Mouse (Mus musculus) forebrain, postnatal 0 days (tissue): ENCODE measurements at regions not wholly inside any gene's neighbourhood (a gene's known extent, or its start where the extent isn't known, plus 50 kb on each side); places are given as distances from the start of the nearest gene placed in this dataset.

ENCODE experiments used
- ATAC-seq: fragments of 200-750 bp; cut with Nextera tagmentation; 2 replicates; pipeline ENCODE4 v1.8.0; 2017; ENCODE audit warnings: mild to moderate bottlenecking, moderate library complexity
- DNase-seq: peaks from one replicate; pipeline ENCODE4 v3.0.0-alpha.2; 2015
- H3K27ac ChIP-seq: fragments of 300-500 bp; sonication (generic); 2 replicates; pipeline ENCODE4 v1.5.1; 2014; ENCODE audit warnings: low read depth, mild to moderate bottlenecking, antibody characterized with exemption, low read length, moderate library complexity, mixed read lengths
- H3K27me3 ChIP-seq: fragments of 300-500 bp; sonication (generic); 2 replicates; pipeline ENCODE4 v1.6.1; 2014; ENCODE audit warnings: mild to moderate bottlenecking, low read length, mixed read lengths; ENCODE audit not compliant: insufficient read depth
- H3K36me3 ChIP-seq: fragments of 300-500 bp; sonication (generic); 2 replicates; pipeline ENCODE4 v1.6.1; 2014; ENCODE audit warnings: mild to moderate bottlenecking, moderate library complexity; ENCODE audit not compliant: insufficient read depth
- H3K4me1 ChIP-seq: fragments of 300-500 bp; sonication (generic); 2 replicates; pipeline ENCODE4 v1.6.1; 2014; ENCODE audit warnings: antibody characterized with exemption; ENCODE audit not compliant: insufficient read depth
- H3K4me2 ChIP-seq: fragments of 300-500 bp; sonication (generic); 2 replicates; pipeline ENCODE4 v1.6.1; 2014; ENCODE audit warnings: low read depth, mild to moderate bottlenecking, moderate library complexity
- H3K4me3 ChIP-seq: fragments of 300-500 bp; sonication (generic); 2 replicates; pipeline ENCODE4 v1.5.1; 2014; ENCODE audit warnings: low read depth, low read length, mixed read lengths
- H3K9ac ChIP-seq: fragments of 300-500 bp; sonication (generic); 2 replicates; pipeline ENCODE4 v1.6.1; 2014; ENCODE audit warnings: mild to moderate bottlenecking
- H3K9me3 ChIP-seq: fragments of 300-500 bp; sonication (generic); 2 replicates; pipeline ENCODE4 v1.6.1; 2016; ENCODE audit warnings: low read length
- CTCF ChIP-seq: sonication (generic); IDR thresholded peaks from 2 replicates; pipeline ENCODE4 v1.5.1; 2016; ENCODE audit warnings: antibody characterized with exemption, control low read depth, low read depth
- WGBS: fragments of 180-500 bp; shearing (Covaris S2); extraction: QIAGEN DNeasy Blood & Tissue Kit; methylation state at CpG from one replicate; pipeline ENCODE4 v1.1.7; 2014; 5-methylcytosine and 5-hydroxymethylcytosine counted together

DNA sequence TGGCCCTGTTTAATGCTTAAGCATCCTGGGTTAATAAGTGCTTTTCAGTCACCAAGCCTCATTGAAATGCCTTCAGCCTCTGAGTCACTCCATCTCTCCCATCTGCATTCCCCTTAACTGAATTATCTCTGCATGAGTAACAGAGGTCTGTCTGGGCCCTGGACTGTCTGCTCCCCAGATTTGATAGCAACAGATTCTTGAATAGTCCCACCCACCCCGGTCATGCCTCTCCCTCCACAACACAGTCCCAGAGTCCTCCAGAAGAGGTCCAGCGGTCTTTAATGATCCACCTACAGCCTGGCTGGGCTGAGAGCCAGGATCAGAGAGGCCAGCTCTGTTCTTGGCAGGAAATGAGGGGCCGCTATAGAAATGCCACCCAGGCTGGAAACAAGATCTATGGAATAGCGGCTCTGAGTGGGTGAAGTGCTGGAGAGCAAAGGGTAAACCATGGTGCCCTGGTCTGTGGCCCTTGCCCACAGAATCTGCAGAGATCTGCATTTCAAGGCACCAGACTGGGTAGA, 125.3 kb upstream of the Ncam1 start:
- Histone ChIP-seq H3K27me3 (no peaks in the 10 kb centered on the region), H3K27ac (no peak overlapping the region), H3K9ac (no peak overlapping the region), H3K4me3 (no peak overlapping the region), H3K36me3 (no peaks in the 10 kb centered on the region), H3K4me1 (peaks cover 2% of the 10 kb centered on the region; the same call in 1 of the 2 replicates), H3K4me2 (no peak overlapping the region), H3K9me3 (no peaks in the 10 kb centered on the region)
- DNase-seq (no peak), ATAC-seq (no peak)
- no peak for TF ChIP-seq CTCF
- WGBS = 18% methylated on average over 4 of the region's 4 CpGs

DNA sequence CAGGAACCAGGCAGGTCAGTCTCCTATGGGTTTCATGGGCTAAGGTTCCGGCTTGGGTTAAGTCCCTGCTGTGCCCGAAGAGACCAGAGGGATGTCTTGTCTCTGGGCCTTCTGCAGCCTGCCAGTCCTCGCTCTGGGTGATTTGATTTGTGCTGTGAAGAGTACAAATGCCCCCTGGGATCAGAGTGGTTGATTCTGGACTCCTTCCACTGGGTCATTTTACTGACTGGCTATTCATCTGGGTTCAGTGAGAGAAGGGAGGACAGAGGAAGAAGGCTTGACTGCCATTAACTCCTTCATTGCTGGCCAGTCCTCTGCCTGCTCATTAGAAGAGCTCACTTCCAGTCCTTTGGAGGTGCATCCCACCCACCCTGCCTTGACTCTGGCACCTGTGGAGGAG, 124.0 kb upstream of the Ncam1 start:
- H3K36me3 ChIP-seq = no peaks in the 10 kb centered on the region
- no peaks in the 10 kb centered on the region for H3K9me3 ChIP-seq
- no peak for TF ChIP-seq CTCF
- 46% methylated on average over 3 of the region's 3 CpGs for WGBS
- H3K27me3 ChIP-seq = no peaks in the 10 kb centered on the region
- H3K4me3 ChIP-seq = no peak overlapping the region
- no peak overlapping the region for H3K27ac ChIP-seq
- DNase-seq (no peak), ATAC-seq (no peak)
- no peak overlapping the region for H3K4me2 ChIP-seq
- no peaks in the 10 kb centered on the region for H3K4me1 ChIP-seq
- no peak overlapping the region for H3K9ac ChIP-seq

DNA sequence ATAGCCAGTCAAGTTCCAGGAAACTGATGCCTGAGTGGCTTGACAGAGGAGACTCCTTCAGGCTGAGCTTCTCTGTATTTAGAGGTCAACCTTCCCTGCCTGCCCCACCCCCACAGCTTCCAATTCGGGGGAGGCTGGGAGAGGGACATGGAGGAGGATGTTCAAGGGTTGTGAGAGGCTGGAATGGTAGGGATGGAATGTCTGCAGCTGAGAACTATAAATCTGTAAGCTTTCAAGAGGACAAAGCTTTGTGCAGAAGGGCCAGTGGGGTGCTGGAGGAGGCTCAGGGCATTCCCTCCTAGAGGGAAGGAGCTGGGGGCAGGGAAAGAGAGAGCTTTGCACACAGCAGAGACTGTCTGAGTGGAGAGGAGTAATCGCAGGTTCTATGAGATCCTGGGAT, 123.4 kb upstream of the Ncam1 start:
- no peak overlapping the region for H3K27ac ChIP-seq
- WGBS = 26% methylated on average over 2 of the region's 2 CpGs
- H3K4me3 ChIP-seq = no peak overlapping the region
- H3K27me3 ChIP-seq = no peaks in the 10 kb centered on the region
- H3K9ac ChIP-seq = no peak overlapping the region
- H3K9me3 ChIP-seq = no peaks in the 10 kb centered on the region
- H3K4me1 ChIP-seq = no peaks in the 10 kb centered on the region
- ATAC-seq (no peak), DNase-seq (no peak)
- H3K36me3 ChIP-seq = no peaks in the 10 kb centered on the region
- TF ChIP-seq CTCF = no peak
- H3K4me2 ChIP-seq = no peak overlapping the region

DNA sequence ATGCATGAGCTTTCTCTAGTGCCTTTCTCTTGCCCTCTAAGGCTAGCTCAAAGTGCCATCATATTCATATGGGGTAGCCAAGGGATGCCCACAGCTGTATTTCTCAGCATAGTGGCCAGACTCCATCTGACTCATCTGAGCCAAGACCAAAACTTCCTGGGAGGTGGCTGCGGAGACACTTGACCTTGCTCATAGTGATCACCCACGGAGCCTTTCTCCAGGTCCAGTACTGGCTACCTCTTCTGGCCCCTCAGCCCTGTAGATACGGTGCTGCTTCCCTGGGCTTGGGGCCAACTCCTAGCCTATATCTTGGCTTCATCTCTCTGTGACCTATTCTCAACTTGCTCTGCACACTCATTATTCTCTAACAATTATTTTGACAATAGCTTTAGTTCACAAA, 122.6 kb upstream of the Ncam1 start:
- Histone ChIP-seq H3K4me3 (no peak overlapping the region), H3K4me2 (no peak overlapping the region), H3K27me3 (no peaks in the 10 kb centered on the region), H3K36me3 (no peaks in the 10 kb centered on the region), H3K4me1 (no peaks in the 10 kb centered on the region), H3K9me3 (no peaks in the 10 kb centered on the region), H3K27ac (no peak overlapping the region), H3K9ac (no peak overlapping the region)
- no peak for TF ChIP-seq CTCF
- ATAC-seq = no peak
- no peak for DNase-seq
- 79% methylated on average over 3 of the region's 3 CpGs for WGBS

DNA sequence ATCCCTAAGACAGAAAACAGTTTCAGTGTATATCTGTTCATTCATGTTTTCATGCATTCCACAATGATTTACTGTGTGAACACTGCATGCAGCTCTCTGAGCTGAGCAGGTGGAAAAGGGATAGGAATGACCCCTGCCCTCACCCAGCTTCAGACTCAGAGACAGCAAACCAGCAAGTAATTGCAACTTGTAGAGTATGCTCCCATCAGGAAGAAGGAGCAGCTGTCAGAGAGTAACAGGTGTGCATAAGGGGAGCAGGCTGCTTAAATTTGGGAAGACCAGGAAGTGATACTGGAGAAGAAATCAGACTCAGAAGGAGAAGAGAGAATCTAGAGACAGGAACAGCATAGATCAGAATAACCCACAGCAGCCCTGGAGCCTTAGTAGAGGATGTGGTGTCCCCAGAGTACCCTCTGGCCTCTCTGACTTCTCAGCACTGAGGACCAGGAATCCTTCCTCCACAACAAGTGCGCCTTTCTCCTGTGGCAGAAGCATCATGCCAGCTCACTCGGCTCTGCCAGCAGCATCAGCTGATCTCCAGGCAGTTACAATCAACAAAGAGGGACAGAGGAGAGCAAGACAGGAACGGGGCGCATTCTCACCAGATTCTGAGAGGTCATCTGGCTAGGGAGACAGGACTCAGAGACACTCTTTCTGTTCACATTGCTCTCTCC, 116.5 kb upstream of the Ncam1 start:
- Histone ChIP-seq H3K36me3 (no peaks in the 10 kb centered on the region), H3K9ac (no peak overlapping the region), H3K4me2 (no peak overlapping the region), H3K27ac (no peak overlapping the region), H3K9me3 (no peaks in the 10 kb centered on the region), H3K4me1 (no peaks in the 10 kb centered on the region), H3K4me3 (no peak overlapping the region), H3K27me3 (no peaks in the 10 kb centered on the region)
- no peak for DNase-seq
- WGBS = 62% methylated on average over 4 of the region's 4 CpGs
- TF ChIP-seq CTCF = no peak
- no peak; the same call in 1 of the 2 replicates for ATAC-seq

DNA sequence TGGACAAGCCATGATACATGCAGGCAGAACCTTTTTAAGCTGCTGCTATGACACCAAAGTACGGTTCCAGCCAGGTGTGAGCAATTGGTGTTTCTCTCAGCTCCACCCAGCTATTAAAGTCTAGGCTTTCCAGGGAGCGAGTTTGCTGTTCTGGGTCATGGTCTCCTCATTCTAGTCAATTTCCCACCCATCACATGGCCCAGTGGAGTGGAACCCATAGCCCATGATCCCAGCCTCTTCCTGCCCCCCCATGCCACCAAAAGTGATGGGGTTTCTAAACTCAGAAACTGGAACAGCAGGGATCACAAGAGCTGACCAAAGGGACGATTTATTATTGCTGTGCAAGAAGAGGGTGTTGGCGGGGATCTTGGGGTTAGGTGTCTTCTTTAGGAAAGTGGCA, 115.0 kb upstream of the Ncam1 start:
- Histone ChIP-seq H3K4me3 (no peak overlapping the region), H3K4me2 (no peak overlapping the region), H3K4me1 (no peaks in the 10 kb centered on the region), H3K9ac (no peak overlapping the region), H3K27me3 (no peaks in the 10 kb centered on the region), H3K36me3 (no peaks in the 10 kb centered on the region), H3K9me3 (no peaks in the 10 kb centered on the region), H3K27ac (no peak overlapping the region)
- ATAC-seq (no peak), DNase-seq (no peak)
- no peak for TF ChIP-seq CTCF
- WGBS = 89% methylated on average over 4 of the region's 4 CpGs

DNA sequence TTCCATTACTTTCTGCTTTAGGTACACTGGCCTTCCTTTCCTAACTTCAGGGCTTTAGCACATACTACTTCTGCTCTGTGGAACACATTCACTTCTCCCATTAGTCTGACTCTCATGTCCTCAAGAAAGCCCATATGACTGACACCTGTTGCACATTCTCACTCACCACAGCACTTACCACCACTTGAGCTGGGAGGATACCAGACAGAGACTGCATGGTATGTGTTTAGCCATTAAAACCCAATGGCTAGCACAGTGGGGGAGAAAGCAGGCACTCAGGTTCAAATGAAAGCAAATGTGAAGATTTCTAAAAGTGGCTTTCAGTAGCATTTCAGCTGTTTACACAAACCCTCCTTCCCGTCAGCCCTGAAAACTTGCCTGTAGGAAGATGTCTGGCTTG, 113.6 kb upstream of the Ncam1 start:
- Histone ChIP-seq H3K4me2 (no peak overlapping the region), H3K4me3 (no peak overlapping the region), H3K9ac (no peak overlapping the region), H3K4me1 (no peaks in the 10 kb centered on the region), H3K9me3 (no peaks in the 10 kb centered on the region), H3K36me3 (no peaks in the 10 kb centered on the region), H3K27ac (no peak overlapping the region), H3K27me3 (no peaks in the 10 kb centered on the region)
- ATAC-seq (no peak), DNase-seq (no peak)
- WGBS = 76% methylated on average over 1 of the region's 1 CpGs
- no peak for TF ChIP-seq CTCF
